Mouse (Mus musculus) ES-CJ7 (cell line): ENCODE data around the gene Etnppl.

Experiments
- DNase-seq: peaks from one replicate; pipeline ENCODE4 v3.0.0; 2011; ENCODE audit warnings: low read depth, low spot score

Etnppl gene

GRCm38 (mm10) chr3:130617439-130617898 is at the start of gene Etnppl:
Gene Etnppl, plus strand, starts transcription at chr3:130617448.
- DNase-seq: peak; percentile 19

GRCm38 (mm10) chr3:130568331-130569095 is 48.7 kb upstream of the Etnppl start:
- no peak for DNase-seq

- peak; percentile 44 for DNase-seq
Observed at GRCm38 (mm10) chr3:130573243-130573642, 44.0 kb upstream of the Etnppl start.

- DNase-seq: peak; percentile 50
Observed at GRCm38 (mm10) chr3:130574652-130575051, 42.6 kb upstream of the Etnppl start.

- DNase-seq: peak; percentile 70
Observed at GRCm38 (mm10) chr3:130576683-130577082, 40.6 kb upstream of the Etnppl start.

- peak; percentile 11 for DNase-seq
Observed at GRCm38 (mm10) chr3:130579501-130579900, 37.7 kb upstream of the Etnppl start.

GRCm38 (mm10) chr3:130581577-130581976 is 35.7 kb upstream of the Etnppl start:
- no peak for DNase-seq

GRCm38 (mm10) chr3:130582903-130583664 is 34.2 kb upstream of the Etnppl start:
- no peak for DNase-seq

GRCm38 (mm10) chr3:130584007-130584406 is 33.2 kb upstream of the Etnppl start:
- no peak for DNase-seq

GRCm38 (mm10) chr3:130595050-130595449 is 22.2 kb upstream of the Etnppl start:
- DNase-seq: no peak

GRCm38 (mm10) chr3:130601491-130601890 is 15.8 kb upstream of the Etnppl start:
- peak; percentile 51 for DNase-seq

- DNase-seq: peak; percentile 29
Observed at GRCm38 (mm10) chr3:130607924-130608323, 9.3 kb upstream of the Etnppl start.

GRCm38 (mm10) chr3:130614444-130614843 is 2.8 kb upstream of the Etnppl start:
- no peak for DNase-seq

- DNase-seq: no peak
Observed at GRCm38 (mm10) chr3:130615625-130616024, 1.6 kb upstream of the Etnppl start.

- no peak for DNase-seq
Observed at GRCm38 (mm10) chr3:130620517-130621146, 3.4 kb downstream of the Etnppl start.

- peak; percentile 43 for DNase-seq
Observed at GRCm38 (mm10) chr3:130628358-130628757, 11.1 kb downstream of the Etnppl start.

GRCm38 (mm10) chr3:130633859-130634258 is 16.6 kb downstream of the Etnppl start:
- DNase-seq: no peak

GRCm38 (mm10) chr3:130646110-130646810 is 29.0 kb downstream of the Etnppl start:
- DNase-seq: no peak

GRCm38 (mm10) chr3:130649569-130649968 is 32.3 kb downstream of the Etnppl start:
- no peak for DNase-seq

- no peak for DNase-seq
Observed at GRCm38 (mm10) chr3:130660619-130661018, 43.4 kb downstream of the Etnppl start.

- no peak for DNase-seq
Observed at GRCm38 (mm10) chr3:130662496-130662895, 45.2 kb downstream of the Etnppl start.

- DNase-seq: no peak
Observed at GRCm38 (mm10) chr3:130671291-130671690, 54.0 kb downstream of the Etnppl start.
